Mouse (Mus musculus) midbrain, embryonic 15.5 days (tissue): ENCODE data around the gene Gpr65. TPM values are rescaled to one million over a fixed set of nuclear protein-coding genes. Genes with fewer than 3 reads are reported as not detected.

Experiments
- polyA plus RNA-seq: library from polyadenylated mRNA; unstranded; fragments of >200 nt; fragmentation: Nextera tagmentation; extraction: Ambion mirVana; gene quantifications from 2 replicates; pipeline ENCODE4 v1.2.1, GENCODE M21; 2015

Gpr65 gene
- polyA plus RNA-seq, 1 experiment from 2014 or later = 0.49 TPM

Other genes with a start within 250 kb of the Gpr65 start
- gene Galc, start 9.2 kb upstream of the Gpr65 start, polyA plus RNA-seq = 10.0 and 10.7 TPM in 2 replicates